In the genomic region with DNA sequence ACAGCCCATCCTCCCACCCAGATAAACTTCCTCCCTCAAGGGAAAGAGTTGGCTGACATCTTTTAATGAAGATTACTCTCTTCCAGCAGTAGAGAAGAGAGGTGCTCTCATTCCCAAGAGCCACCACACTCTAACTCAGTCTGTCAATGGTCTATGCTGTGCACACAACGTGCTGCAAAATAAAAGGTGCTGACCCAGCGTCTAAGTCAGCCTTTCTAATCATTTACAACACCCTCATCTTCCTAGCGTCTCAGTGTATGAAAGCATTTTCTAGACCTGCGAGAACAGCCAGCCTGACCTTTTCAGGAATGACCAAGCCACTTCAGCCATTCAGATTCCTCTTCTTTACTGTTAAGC, we compare ENCODE assay signal across 12 mouse cellular contexts. TPM values are rescaled to one million over a fixed set of nuclear protein-coding genes. Genes with fewer than 3 reads are reported as not detected.
DNase-seq lines count a peak whose midpoint lies in the region; ATAC-seq and TF ChIP-seq lines count a peak whose summit lies in the region.
"Had no signal": no experiment of that assay in that cellular context is flagged by ENCODE, and none has a peak within 500 bp of the region (broad histone marks: within the 10 kb centered on the region; RNA-seq: fewer than 3 reads in every experiment).

No protein-coding gene starts in this region.

- H3K4me2 ChIP-seq in heart, embryonic 15.5 days = no peak overlapping the region
- H3K4me2 ChIP-seq in limb, embryonic 13.5 days (replicated peaks) = peak overlapping the region; percentile 42; the same call in 1 of the 2 replicates
- H3K4me2 ChIP-seq: forebrain, embryonic 13.5 days had no signal

- 58% methylated on average over 4 of the region's 4 CpGs for WGBS in heart, embryonic 15.5 days
- WGBS in limb, embryonic 13.5 days = 57% methylated on average over 4 of the region's 4 CpGs

- H3K4me3 ChIP-seq in heart, embryonic 15.5 days = no peak overlapping the region
- H3K4me3 ChIP-seq in MEL (ENCODE audit: control insufficient read depth in 1 of 2, insufficient read depth in 1 of 2, low read depth in 2 of 2, low read length in 2 of 2) = peak overlapping the region; percentile 64 to 68
- no peak overlapping the region for H3K4me3 ChIP-seq in embryonic fibroblast, embryonic 13.5 days (ENCODE audit: insufficient read depth, low read length)
- no peak overlapping the region for H3K4me3 ChIP-seq in limb, embryonic 13.5 days
- H3K4me3 ChIP-seq in left cerebral cortex, adult 2 months = no peak overlapping the region
- H3K4me3 ChIP-seq: forebrain, embryonic 13.5 days had no signal

- no peak for ATAC-seq in heart, embryonic 15.5 days (replicated peaks; ENCODE audit: insufficient number of reproducible peaks, insufficient read depth, low FRiP score, low read depth)
- ATAC-seq in limb, embryonic 13.5 days (ENCODE audit: low FRiP score, low read depth) = 0 out of 2 replicates have a peak, but pooled peaks have one; percentile 5
- ATAC-seq: forebrain, embryonic 13.5 days; hindbrain, postnatal 0 days had no signal

- H3K27ac ChIP-seq in heart, embryonic 15.5 days = peak overlapping the region; percentile 52
- H3K27ac ChIP-seq in MEL (ENCODE audit: control insufficient read depth, low read depth, low read length) = peak overlapping the region; percentile 59
- peak overlapping the region; percentile 13; the same call in 1 of the 2 replicates for H3K27ac ChIP-seq in embryonic fibroblast, embryonic 13.5 days (ENCODE audit: insufficient read depth, low read length)
- peak overlapping the region; percentile 71 for H3K27ac ChIP-seq in limb, embryonic 13.5 days
- H3K27ac ChIP-seq in left cerebral cortex, adult 2 months = no peak overlapping the region
- H3K27ac ChIP-seq: forebrain, embryonic 13.5 days; hindbrain, postnatal 0 days had no signal

- intact Hi-C loops in left cerebral cortex, adult 2 months (cut with DNase I) = no loop called here

- no peak for TF ChIP-seq EP300 in MEL (IDR thresholded peaks at IDR 0.05; ENCODE audit: low read depth in 1 of 2, low read length in 2 of 2)

- H3K4me1 ChIP-seq in heart, embryonic 15.5 days (replicated peaks) = peaks cover 20% of the 10 kb centered on the region
- peaks cover 11 to 20% of the 10 kb centered on the region in 2 experiments for H3K4me1 ChIP-seq in MEL (ENCODE audit: control insufficient read depth in 1 of 2, insufficient read depth in 2 of 2, low read length in 2 of 2)
- H3K4me1 ChIP-seq in embryonic fibroblast, embryonic 13.5 days (ENCODE audit: control insufficient read depth, insufficient read depth, low read length) = peaks cover 17% of the 10 kb centered on the region
- peaks cover 55% of the 10 kb centered on the region for H3K4me1 ChIP-seq in limb, embryonic 13.5 days

- H3K27me3 ChIP-seq in heart, embryonic 15.5 days = no peaks in the 10 kb centered on the region
- no peaks in the 10 kb centered on the region for H3K27me3 ChIP-seq in MEL (ENCODE audit: control insufficient read depth in 1 of 2, insufficient read depth in 2 of 2, low read length in 2 of 2)
- no peaks in the 10 kb centered on the region for H3K27me3 ChIP-seq in limb, embryonic 13.5 days
- H3K27me3 ChIP-seq: forebrain, embryonic 13.5 days had no signal

- no peaks in the 10 kb centered on the region for H3K79me2 ChIP-seq in MEL (ENCODE audit: control insufficient read depth, insufficient read depth, low read length, poor library complexity)

- no peaks in the 10 kb centered on the region for H3K9me3 ChIP-seq in heart, embryonic 15.5 days (replicated peaks)
- H3K9me3 ChIP-seq in MEL (replicated peaks; ENCODE audit: insufficient read depth, low read length) = no peaks in the 10 kb centered on the region
- no peaks in the 10 kb centered on the region for H3K9me3 ChIP-seq in limb, embryonic 13.5 days
- H3K9me3 ChIP-seq: forebrain, embryonic 13.5 days had no signal

- H3K9ac ChIP-seq in heart, embryonic 15.5 days = no peak overlapping the region
- H3K9ac ChIP-seq in MEL (ENCODE audit: control insufficient read depth, low read depth, low read length, poor library complexity, severe bottlenecking) = peak overlapping the region; percentile 46
- H3K9ac ChIP-seq in limb, embryonic 13.5 days = no peak overlapping the region
- H3K9ac ChIP-seq: forebrain, embryonic 13.5 days had no signal

- no peaks in the 10 kb centered on the region for H3K36me3 ChIP-seq in heart, embryonic 15.5 days
- peaks cover 0 to 18% of the 10 kb centered on the region in 2 experiments; a peak in 2 of 4 replicates for H3K36me3 ChIP-seq in MEL (ENCODE audit: control insufficient read depth in 1 of 2, insufficient read depth in 2 of 2, low read length in 2 of 2)
- H3K36me3 ChIP-seq in limb, embryonic 13.5 days = peaks cover 15% of the 10 kb centered on the region

- TF ChIP-seq POLR2A in MEL (IDR thresholded peaks at IDR 0.05; ENCODE audit: control insufficient read depth in 1 of 2, insufficient read depth in 1 of 2, low read depth in 1 of 2, low read length in 2 of 2, poor library complexity in 1 of 2) = no peak
- TF ChIP-seq POLR2A in embryonic fibroblast, embryonic 13.5 days (IDR thresholded peaks at IDR 0.05; ENCODE audit: low read depth, low read length) = no peak

- no peak for TF ChIP-seq CTCF in MEL (IDR thresholded peaks at IDR 0.05 in 2 of 3, conservative IDR thresholded peaks at IDR 0.05 in 1 of 3; ENCODE audit: control insufficient read depth in 1 of 3, insufficient read depth in 1 of 3, low read depth in 2 of 3, low read length in 3 of 3, poor library complexity in 1 of 3, severe bottlenecking in 1 of 3)
- no peak for TF ChIP-seq CTCF in embryonic fibroblast, embryonic 13.5 days (IDR thresholded peaks at IDR 0.05; ENCODE audit: borderline replicate concordance, insufficient read depth, low read length)
- TF ChIP-seq CTCF in left cerebral cortex, adult 2 months (IDR thresholded peaks at IDR 0.05) = no peak

- TF ChIP-seq RAD21 in MEL (IDR thresholded peaks at IDR 0.05; ENCODE audit: low read depth, low read length) = no peak

- no peak for DNase-seq in heart, postnatal 4 days
- DNase-seq in MEL (ENCODE audit: low read depth, low spot score) = no peak
- no peak for DNase-seq in layer of hippocampus, adult 11-12 months (ENCODE audit: low spot score)
- DNase-seq in left cerebral cortex, adult 2 months (ENCODE audit: extremely low spot score in 1 of 2, low spot score in 2 of 2) = no peak
- no peak for DNase-seq in thymus, postnatal 25 days
- DNase-seq: cerebellum, adult 11 months; right cerebral cortex, postnatal 4 days had no signal

TF ChIP-seq in MEL, 35 proteins besides CTCF, POLR2A, EP300 and RAD21:
- TF ChIP-seq POLR2AphosphoS2 (IDR thresholded peaks at IDR 0.05; ENCODE audit: low read length) = no peak
- 0 out of 2 replicates have a peak, but pooled peaks have one; percentile 17 for TF ChIP-seq GATA1 (IDR thresholded peaks at IDR 0.05; ENCODE audit: low read depth, low read length)

RNA-seq across cellular contexts. Expression of gene Wipf1, which starts 33.2 kb away (rescaled TPM):
- polyA plus RNA-seq in heart, embryonic 15.5 days (2015; fragmentation: Nextera tagmentation; extraction: Ambion mirVana) = 5.1 and 7.6 TPM in 2 replicates
- total RNA-seq in heart, postnatal 4 days (2021) = 10 to 100 TPM; 19.0 to 20.8 TPM
- 5.2 and 7.8 TPM in 2 replicates for total RNA-seq in MEL (2012; rRNA removed)
- polyA plus RNA-seq in MEL (2012; ENCODE audit: insufficient read depth in 1 of 2, insufficient read length in 2 of 2, low read depth in 1 of 2, low replicate concordance in 2 of 2, missing spikeins in 1 of 2) = 10 to 100 TPM; 27.1 to 83.9 TPM
- 31.9 and 37.6 TPM in 2 replicates for polyA plus RNA-seq in embryonic fibroblast, embryonic 13.5 days (2011; ENCODE audit: insufficient read length, low read depth, missing spikeins)
- polyA plus RNA-seq in limb, embryonic 13.5 days (2015; fragmentation: Nextera tagmentation; extraction: Ambion mirVana) = 14.6 and 16.2 TPM in 2 replicates
- total RNA-seq in left cerebral cortex, adult 2 months (2021) = 1 to 10 TPM; 7.4 to 7.9 TPM

Comparison
In these comparisons a context has a peak if more than half of its experiments do, and no peak if none do; other contexts are left out.
1. H3K4me3 ChIP-seq: peak in MEL (2 of 2); none in heart, embryonic 15.5 days (single experiment), embryonic fibroblast, embryonic 13.5 days (single experiment), limb, embryonic 13.5 days (single experiment) and left cerebral cortex, adult 2 months (single experiment).